Mouse (Mus musculus): ENCODE results near the gene Pam. TPM values are rescaled to one million over a fixed set of nuclear protein-coding genes. Genes with fewer than 3 reads are reported as not detected.
A peak's percentile ranks its signal among the peaks of the same experiment; 100 is the strongest.
"Not testable (repeated sequence)": the region's sequence is repeated elsewhere in the genome, so short reads cannot be mapped to it uniquely, and the experiment has no call there.

Gene Pam
- total RNA-seq, 1 experiment from 2014 or later = 44.3 TPM

DNA sequence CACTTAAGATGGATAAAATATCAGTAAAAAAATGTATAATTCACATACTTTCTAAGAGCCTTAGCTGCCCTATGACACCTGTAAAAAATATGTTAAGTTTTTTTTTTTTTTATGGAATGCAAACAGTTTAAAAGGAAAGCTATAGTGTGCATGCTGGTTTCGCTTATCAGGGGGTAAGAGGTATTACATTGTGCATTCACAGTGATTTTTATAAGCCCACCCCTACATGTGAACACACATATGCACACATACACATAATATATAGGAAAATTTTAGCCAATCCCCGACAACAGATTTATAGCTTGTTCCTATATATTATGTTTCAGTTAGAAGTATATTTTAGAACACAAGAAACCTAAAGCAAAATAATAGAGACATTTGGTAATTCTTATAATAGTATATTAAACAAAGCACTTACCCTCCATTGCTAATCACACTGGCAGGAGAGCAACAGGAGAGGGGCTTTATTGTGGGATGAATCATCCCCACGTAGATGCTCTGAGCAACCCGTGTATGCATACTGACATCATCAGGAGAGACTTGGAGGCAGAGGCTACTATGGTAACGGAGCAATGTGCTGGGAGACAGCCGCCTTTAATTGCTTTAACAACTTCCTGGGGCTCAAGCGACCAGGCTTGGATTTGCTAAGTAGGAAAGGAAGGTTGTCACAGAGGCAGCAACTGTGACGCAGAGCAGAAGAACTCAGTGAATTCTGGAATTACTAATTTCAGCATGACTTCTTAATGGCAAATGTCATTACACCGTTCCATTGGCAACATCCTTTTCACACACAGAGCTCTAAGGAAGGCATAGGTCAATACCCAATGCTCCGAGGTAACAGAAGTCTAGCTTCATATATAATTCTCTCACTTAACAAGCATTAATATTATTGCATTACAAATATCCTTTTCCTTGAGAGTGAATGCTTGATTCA is 47.9 kb downstream of the Pam start:
- ATAC-seq (replicated peaks; ENCODE audit: low read depth, poor library complexity, severe bottlenecking) = no peak

DNA sequence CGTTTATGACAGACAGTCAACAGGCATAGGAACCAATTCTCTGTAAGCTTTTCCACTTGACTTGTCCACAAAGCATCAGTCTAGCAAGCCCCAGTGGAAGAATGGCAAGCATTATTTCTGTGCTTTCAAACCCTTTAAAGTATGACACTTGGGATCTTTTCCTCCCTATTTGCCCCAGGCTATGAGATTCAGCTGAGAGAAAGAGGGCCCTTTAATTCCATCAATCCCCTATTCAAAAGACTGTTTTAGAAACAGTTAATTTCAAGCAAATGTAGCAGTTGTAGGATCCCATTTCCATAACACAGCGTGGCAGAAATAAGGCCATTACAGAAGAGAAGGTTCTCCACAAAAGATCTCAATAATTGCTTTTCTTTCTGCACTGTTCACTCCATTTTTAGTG is 53.0 kb downstream of the Pam start:
- no peak for ATAC-seq (replicated peaks; ENCODE audit: low read depth, poor library complexity, severe bottlenecking)

DNA sequence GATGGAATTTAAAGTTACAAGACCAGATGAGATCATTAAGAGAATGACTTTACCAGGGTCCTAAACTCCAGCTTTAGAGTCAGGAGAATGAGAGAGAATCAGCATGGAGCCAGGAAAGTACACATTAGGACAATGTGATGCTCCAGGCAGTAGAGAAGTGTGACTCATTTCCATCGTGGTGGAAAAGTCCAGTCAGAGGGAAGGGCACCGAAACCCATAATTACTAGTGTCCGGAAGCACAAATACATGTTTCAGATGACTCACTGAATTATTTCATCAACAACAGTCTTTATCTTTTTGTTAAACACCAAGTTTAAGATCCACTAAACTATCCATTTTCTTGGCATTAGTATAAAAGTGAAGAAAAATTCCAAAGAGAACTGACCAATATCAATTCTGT is 57.2 kb downstream of the Pam start:
- no peak for ATAC-seq (replicated peaks; ENCODE audit: low read depth, poor library complexity, severe bottlenecking)

DNA sequence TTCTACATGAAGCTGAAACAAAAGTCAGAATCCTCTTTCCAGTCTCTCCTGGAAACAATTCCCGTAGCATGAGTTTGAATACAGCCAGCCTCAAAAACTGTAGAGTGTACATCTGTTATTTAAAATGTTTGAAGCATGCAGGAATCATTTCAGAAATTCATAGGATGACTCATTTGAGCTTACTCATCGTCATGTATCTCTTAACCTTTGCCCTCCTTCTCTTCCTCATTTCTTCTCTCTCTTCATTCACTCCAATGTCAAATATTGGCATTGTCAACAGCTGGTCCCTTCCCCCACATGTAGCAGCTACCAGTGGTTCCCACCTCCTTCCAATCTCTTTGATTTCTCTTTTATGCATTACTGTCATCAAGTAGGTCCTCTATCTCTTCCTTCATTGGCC is 59.7 kb downstream of the Pam start:
- no peak for ATAC-seq (replicated peaks; ENCODE audit: low read depth, poor library complexity, severe bottlenecking)

DNA sequence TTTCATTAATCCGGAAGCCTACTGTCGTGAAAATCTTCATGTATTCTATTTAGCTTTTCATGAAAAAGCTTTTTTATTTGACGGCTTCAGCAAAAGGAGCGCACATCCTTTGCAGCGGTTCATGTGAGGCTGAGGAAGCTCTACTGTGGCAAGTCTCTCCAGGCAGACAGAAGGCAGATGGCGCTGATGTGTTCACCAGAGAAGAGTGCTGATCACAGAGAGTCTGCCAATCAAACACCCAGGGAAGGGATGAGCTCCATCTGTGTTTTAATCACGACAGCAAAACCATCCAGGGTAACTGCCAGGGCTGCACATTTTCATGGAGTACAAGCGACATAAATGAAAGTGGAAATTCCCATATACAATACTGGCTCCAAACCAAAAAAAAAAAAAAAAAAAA is 63.6 kb downstream of the Pam start:
- no peak for ATAC-seq (replicated peaks; ENCODE audit: low read depth, poor library complexity, severe bottlenecking)

DNA sequence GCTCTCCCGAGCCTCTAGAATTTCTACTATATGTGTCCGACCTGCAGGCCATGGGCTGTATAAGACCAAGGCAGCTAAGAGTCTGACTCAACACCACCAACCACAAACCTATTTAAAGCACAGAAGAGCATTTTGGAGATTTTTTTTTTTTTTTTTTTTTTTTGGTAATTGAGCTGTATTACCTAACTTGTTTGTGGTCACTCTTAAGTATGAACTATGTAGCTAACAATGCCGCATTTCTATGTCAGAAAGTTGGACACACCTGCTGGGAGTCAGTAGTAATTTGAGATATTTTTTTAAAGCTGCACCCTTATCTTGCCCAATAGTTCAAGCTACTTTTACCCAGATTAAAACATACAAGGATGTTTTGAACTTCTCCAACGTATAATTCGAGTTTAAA is 66.4 kb downstream of the Pam start:
- ATAC-seq (replicated peaks; ENCODE audit: low read depth, poor library complexity, severe bottlenecking) = peak; percentile 20; the same call in 1 of the 2 replicates

DNA sequence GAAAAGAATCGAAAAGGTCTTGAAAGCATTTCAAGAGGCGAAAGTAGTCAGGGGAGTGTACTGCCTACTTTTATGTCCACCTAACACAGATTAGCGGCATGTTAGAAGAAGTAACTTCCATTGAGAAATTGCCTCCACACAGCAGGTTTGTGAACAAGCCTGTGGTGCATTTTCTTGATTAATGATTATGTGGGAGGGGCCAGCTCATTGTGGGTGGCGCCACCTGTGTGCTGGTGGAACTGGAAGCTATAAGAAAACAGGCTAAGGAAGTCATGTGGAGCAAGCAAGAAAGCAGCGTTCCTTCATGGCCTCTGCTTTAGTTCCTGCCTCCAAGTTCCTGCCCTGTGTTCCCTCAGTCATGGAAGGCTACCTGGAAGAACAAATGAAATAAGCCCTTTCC is 67.0 kb downstream of the Pam start:
- peak; percentile 24; the same call in 1 of the 2 replicates for ATAC-seq (replicated peaks; ENCODE audit: low read depth, poor library complexity, severe bottlenecking)

DNA sequence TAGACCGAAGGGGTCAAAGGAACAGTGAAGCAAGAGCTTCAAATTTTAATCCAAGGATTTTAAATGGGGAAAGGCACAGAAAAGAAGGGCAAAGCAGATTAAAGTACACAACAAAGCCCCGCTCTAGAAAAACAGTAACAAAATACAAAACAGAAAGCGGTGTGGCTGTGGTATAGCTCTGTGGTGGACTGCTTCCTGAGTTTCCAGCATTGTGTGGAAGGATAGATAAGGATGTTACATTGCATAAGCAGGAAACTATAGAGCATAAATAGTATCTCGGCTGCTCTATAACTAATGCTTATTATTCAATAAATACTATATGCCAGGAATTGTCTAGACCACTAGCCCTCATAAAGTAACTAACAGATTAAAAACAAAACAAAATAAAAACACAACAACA is 67.5 kb downstream of the Pam start:
- peak; percentile 94 for ATAC-seq (replicated peaks; ENCODE audit: low read depth, poor library complexity, severe bottlenecking)

DNA sequence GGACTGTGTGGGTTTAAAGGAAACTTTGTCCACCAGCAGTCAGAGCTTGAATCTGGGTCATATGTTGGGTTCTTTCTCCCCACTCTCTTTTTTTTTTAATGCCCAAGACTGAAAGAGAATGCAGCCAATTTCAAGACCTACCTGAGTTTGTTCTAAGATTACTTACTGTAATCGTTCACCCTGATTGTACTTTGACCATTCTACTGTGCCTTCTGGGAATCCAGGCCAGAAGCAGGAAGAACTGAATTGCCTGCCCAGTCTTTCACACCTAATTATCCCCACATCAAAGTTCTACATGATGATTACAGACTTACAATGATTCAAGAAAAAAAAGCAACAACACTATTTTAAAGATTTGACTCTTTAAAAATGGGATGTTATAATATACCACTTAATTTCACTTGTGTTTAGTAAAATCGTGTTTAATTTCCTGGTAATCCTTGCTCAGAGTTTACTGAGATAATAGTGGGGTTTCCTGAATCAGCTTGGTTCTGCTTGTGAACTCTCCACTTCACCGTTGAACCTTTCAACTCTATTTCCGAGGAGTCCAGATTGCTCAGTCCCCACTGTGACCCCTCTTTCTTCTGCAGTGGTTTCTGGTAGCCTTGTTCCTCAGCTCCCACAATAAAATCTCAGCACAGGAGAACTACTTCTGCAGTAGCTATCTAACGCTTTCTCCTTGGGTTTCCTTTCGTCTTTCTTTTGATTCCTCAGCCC is 69.4 kb downstream of the Pam start:
- no peak for ATAC-seq (replicated peaks; ENCODE audit: low read depth, poor library complexity, severe bottlenecking)

DNA sequence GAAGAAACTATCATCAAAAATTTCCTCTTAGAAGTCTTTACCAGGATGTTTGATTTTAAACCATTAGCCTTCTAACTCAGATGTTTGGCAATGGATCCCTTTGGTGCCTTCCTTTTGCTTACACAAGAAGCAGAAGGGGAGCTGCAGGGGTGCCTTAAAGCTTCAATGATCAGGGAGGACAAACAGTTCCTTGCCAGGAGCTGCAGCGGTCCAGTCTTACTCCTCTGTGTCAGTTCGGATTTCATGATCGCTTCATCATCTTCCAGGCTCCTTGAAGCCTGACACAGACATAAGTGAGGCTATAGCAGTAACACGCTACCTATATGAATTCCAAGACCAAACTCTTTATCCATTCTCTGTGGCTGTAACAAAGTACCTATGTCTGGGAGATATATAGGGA is 71.6 kb downstream of the Pam start:
- ATAC-seq (replicated peaks; ENCODE audit: low read depth, poor library complexity, severe bottlenecking) = no peak

DNA sequence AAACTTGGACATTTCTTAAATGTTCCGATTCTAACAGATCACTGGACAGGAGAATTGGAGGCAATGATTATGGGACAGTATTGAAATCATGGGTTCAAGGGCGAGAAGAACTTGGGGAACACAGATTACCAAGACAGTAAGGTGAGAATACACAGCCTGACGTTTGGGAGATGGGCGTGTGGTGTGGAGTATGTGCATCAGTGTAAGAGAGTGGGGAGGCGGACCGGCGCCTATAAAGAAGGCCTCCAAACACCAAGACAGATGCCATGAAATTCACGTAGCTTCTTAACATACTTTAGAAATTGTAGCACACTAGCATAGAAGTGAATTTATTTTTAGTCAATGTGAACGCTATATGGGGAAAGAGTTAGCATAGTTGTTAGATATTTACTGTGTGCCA is 76.5 kb downstream of the Pam start:
- ATAC-seq (replicated peaks; ENCODE audit: low read depth, poor library complexity, severe bottlenecking) = no peak

DNA sequence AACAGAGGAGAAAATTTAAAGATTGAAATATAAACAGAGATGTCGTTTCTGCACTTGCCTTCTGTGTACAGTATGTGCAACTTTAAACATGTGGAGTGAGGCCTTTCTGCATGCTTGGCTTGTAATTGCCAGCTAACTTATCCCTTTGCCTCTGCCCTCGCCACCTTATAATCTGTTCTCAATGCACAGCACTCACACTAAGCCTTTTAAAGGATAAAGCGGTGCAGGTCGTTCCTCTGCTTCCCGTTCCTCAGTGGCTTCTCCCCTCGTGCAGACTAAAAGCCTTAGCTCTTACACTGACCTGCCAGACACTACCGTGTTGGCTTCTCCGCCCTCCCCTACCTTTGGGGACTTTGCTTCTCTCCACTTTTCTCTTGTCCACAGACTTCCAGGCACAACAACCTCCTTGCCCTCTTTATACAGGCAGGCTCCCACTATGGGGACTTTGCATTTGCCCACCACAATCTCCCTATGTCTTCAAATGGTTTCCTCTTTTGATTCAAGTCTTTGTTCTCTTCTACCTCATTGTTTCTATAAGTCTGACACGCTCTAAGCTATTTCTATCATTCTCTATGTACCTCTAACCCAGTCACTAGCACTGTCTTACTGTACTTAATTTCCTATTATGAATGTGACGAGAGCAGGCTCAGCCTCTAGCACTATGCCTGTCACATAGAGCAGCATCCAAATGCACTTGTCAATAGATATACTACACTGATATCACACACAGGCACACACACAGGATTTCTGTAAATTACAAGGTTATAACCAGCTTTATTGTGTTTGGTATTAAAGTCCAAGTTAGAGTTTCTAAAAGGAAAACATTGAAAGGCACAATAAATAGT is 79.2 kb downstream of the Pam start:
- ATAC-seq (replicated peaks; ENCODE audit: low read depth, poor library complexity, severe bottlenecking) = no peak

DNA sequence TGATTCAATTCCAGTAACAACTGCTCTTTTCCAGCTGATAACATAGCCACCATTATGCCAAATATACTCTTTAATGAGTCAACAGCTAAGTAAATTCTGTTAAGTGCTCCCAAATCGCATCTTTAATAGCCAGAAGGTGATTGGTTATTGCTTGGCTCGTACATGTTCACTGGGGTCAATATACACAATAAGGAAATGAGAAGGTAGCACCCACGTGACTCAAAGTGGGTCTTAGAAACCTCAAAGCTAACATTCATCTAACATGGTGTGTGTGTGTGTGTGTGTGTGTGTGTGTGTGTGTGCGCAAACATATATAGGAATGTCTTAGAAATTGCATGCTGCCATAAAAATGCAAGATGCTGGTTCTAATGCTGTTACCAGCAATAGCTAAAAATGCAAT is 79.9 kb downstream of the Pam start:
- no peak for ATAC-seq (replicated peaks; ENCODE audit: low read depth, poor library complexity, severe bottlenecking)

DNA sequence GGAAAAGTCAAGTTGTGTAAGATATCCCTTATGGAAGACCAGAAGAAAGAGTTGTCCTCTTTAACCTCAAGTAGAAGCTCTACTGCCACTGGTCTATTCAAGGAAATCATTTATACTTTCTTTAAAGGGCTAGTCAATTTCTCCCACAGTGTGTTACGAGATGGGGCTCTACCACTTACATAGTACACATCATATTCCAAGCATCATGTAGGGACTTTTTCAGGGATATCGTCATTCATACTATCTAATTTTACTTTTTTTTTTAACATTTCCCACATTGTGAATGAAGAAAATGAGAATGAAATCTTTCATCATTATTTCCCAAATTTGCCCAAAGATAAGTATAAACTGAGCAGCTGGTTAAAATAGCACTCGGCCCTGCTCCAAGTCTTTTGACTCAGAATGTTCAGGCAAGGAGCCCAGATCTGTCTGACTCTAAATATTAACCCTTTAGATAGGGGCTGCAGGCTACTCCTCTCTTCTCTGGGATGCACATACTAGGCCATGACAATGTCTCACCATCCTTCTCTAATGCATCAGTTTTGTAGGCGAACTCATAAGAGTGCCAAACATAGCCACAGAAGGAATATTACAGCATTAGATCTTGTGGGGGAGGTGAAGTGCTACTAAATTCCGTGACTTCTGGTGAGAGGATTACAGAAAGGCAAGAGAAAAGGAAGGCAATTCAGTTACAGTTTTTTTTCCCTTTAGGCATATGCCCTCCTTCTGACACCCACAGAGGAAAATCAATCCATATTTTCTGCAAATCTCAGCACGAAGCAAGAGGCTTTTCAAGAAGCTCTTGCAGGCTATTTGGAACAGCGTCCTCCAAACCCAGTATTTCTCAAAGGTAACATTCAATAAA is 92.7 kb downstream of the Pam start:
- ATAC-seq (replicated peaks; ENCODE audit: low read depth, poor library complexity, severe bottlenecking) = no peak

DNA sequence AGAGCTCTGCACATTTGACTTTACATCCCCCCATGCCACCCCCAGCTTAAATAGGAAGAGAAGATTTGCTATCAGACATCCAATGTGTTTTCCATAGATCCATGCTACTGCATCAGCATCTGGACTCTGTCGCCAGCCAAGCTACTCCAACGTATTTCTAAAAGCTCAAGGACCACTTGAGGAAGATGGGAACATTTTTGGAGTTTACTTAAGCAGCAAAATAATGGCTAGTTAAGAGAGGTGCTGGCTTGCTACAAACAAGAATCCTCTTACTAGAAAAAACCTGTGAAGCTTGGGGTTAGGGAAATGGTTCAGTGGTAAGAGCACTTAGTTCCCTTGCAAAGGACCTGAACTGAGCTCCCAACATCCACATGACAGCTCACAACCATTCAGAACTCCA is 96.0 kb downstream of the Pam start:
- no peak for ATAC-seq (replicated peaks; ENCODE audit: low read depth, poor library complexity, severe bottlenecking)

DNA sequence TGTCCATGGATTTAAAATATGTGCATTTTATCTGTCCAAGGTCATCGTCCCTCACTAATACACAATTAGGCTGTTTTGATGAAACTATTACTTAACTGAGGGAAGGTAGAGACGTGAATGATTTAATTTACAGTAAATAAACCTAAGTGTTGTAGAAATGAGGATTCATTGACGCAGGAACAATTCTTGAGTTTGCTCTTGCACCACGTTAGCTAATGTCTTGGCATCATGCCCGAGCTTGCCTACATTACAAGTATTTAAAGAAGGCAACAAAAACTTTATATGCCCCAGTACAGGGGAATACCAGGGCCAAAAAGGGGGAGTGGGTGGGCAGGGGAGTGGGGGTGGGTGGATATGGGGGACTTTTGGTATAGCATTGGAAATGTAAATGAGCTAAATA is 96.5 kb downstream of the Pam start:
- ATAC-seq (replicated peaks; ENCODE audit: low read depth, poor library complexity, severe bottlenecking) = not testable (repeated sequence)

DNA sequence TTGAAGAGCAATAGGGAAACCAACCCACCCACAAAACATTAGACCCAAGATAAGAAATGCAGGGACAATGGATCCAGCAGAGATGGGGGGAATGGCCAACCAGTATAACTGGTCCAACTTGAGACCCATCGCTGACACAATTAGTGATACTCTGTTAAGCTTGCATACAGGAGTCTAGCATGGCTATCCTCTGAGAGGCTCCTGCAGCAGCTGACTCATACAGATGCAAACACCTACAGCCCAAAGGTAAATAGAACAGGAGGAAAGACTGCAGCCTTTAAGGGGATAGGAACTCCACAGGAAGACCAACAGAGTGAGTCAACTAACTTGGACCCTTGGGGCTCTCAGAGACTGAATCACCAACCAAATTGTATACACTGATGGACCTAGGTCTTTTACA is 98.4 kb downstream of the Pam start:
- no peak for ATAC-seq (replicated peaks; ENCODE audit: low read depth, poor library complexity, severe bottlenecking)

DNA sequence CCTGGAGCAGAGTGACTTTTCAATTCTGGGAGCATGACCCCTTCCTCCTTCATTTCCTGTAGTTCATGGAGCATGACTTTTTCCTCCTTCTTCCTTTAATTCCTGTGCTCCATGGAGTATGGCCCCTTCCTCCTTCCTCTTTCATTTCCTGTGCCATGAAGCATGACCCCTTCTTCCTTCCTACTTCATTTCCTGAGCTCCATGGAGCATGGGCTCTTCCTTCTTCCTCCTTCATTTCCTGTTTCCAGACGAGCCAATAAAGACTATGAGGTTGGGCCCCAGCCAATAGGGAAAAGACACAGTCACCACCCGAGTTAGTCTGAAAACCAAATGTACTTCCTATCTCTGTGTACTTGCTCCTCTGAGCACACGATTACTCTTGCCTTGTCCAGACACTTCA is 103.5 kb downstream of the Pam start:
- ATAC-seq (replicated peaks; ENCODE audit: low read depth, poor library complexity, severe bottlenecking) = 0 out of 2 replicates have a peak, but pooled peaks have one; percentile 25

DNA sequence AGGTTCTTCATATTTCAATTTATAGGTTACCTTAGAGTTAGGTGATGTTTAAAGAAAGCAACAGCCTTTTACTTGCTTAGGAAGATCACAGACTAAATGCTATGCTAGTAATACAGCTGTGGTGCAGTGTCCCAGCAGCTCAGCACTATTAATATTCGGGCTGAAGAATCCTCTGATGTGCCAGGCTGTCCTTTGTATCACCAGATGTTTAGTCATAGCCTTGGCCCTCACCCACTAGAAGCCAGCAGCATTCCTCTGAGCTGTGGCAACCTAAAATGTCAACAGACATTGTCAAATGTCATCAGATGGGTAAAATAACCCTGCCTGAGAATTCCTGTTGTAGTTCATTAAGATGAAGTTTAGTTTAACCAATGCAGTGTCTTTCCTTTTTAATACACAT is 112.3 kb downstream of the Pam start:
- no peak for ATAC-seq (replicated peaks; ENCODE audit: low read depth, poor library complexity, severe bottlenecking)

DNA sequence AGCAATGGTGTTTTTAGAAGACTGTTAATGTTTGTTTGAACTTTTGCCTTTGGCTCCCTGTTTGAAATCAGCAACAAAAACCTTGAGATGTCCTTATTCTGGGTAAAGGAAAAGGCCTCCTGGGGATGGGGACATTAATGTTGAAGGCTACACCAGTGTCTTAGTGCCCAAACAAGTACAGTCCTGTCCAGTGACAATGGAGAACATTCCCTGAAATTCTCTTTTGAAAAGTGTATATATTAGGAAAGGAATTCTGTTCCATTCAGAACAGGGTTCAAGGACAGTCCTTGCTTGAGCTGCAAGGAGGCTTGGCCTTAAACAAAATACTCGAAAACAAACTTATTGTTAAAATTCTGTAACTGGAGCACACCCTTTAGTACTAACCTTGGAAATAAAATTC is 116.0 kb downstream of the Pam start:
- no peak for ATAC-seq (replicated peaks; ENCODE audit: low read depth, poor library complexity, severe bottlenecking)

All from common myeloid progenitor, adult 5-6 weeks (primary cell).